Mouse (Mus musculus): ENCODE measurements around the gene Il1a. TPM values are rescaled to one million over a fixed set of nuclear protein-coding genes. Genes with fewer than 3 reads are reported as not detected.

Gene Il1a
- 0.24 TPM in 1 of 2 replicates, not detected in the other for polyA plus RNA-seq (2016; fragmentation: Nextera tagmentation; extraction: Ambion mirVana)

DNA sequence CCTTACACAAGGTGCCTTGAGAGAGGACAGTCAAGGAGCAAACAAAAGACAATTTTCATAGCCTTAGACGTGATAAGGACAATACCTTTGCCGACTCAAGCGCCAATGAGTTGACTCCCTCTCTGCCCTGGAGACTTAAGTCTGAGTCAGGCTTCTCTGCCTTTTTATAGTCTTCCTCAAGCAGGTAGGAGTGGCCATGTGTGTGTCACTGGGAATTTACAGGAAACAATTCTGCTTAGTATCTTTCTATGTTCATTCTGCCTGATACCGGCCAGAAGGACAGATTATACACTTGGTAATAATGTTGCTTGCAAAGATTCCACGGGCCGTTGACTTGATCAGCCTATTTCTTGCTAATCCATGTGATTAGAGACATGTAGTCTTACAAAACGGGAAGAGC is at the start of gene Il1a:
Gene Il1a (minus strand): TSS at position 137 of the 400 bp plus-strand sequence.
- no peak within 1 kb of the TSS for H3K27ac ChIP-seq
- no peaks in the 10 kb centered on the region for H3K9me3 ChIP-seq
- no peaks in the 10 kb centered on the region for H3K4me1 ChIP-seq
- H3K4me3 ChIP-seq: no peak within 1 kb of the TSS
- no peaks in the 10 kb centered on the region for H3K36me3 ChIP-seq
- WGBS: 70% methylated on average over 7 of the region's 7 CpGs
- DNase-seq (ENCODE audit: low spot score): no peak
- no peaks in the 10 kb centered on the region for H3K27me3 ChIP-seq (ENCODE audit: insufficient read depth, poor library complexity, severe bottlenecking)

GRCm38 (mm10) chr2:129338138-129338621 is 28.4 kb upstream of the Il1a start:
- no peaks in the 10 kb centered on the region for H3K9me3 ChIP-seq
- 63% methylated on average over 6 of the region's 6 CpGs for WGBS
- H3K4me1 ChIP-seq: no peaks in the 10 kb centered on the region
- H3K4me3 ChIP-seq: no peak overlapping the region
- no peak for DNase-seq (ENCODE audit: low spot score)
- H3K27me3 ChIP-seq (ENCODE audit: insufficient read depth, poor library complexity, severe bottlenecking): no peaks in the 10 kb centered on the region
- no peaks in the 10 kb centered on the region for H3K36me3 ChIP-seq
- no peak overlapping the region for H3K27ac ChIP-seq

- H3K27me3 ChIP-seq (ENCODE audit: insufficient read depth, poor library complexity, severe bottlenecking): no peaks in the 10 kb centered on the region
- DNase-seq (ENCODE audit: low spot score): peak; percentile 67
- H3K27ac ChIP-seq: no peak overlapping the region
- 62% methylated on average over 4 of the region's 4 CpGs for WGBS
- H3K4me1 ChIP-seq: no peaks in the 10 kb centered on the region
- no peaks in the 10 kb centered on the region for H3K36me3 ChIP-seq
- H3K9me3 ChIP-seq: no peaks in the 10 kb centered on the region
- H3K4me3 ChIP-seq: no peak overlapping the region
Measured at GRCm38 (mm10) chr2:129333471-129333870, 23.7 kb upstream of the Il1a start.

DNA sequence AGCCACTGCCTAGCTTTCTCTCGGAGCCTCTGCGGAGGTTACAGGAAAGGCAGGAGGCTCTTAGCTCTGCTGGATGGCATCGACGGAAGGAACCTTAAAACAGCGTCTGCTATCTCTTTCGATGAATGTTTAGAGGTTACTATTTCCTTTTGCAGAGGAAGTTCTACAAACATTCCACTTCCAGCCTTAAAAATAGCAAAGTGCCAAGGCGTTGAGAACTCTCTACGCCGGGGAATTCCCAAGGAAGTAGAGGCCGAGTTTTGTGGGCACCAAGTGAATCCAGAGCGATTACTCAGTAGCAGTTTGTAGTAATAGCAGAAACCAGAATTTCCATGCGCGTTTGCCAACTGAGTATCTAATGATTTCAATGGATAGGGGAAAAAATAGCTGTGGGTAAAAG is 20.8 kb upstream of the Il1a start:
- DNase-seq (ENCODE audit: low spot score): no peak
- H3K27ac ChIP-seq: 0 out of 2 replicates have a peak overlapping the region, but pooled peaks have one; percentile 16
- H3K4me1 ChIP-seq: no peaks in the 10 kb centered on the region
- no peak overlapping the region for H3K4me3 ChIP-seq
- H3K9me3 ChIP-seq: no peaks in the 10 kb centered on the region
- no peaks in the 10 kb centered on the region for H3K27me3 ChIP-seq (ENCODE audit: insufficient read depth, poor library complexity, severe bottlenecking)
- whole genome bisulfite sequencing: 63% methylated on average over 13 of the region's 13 CpGs
- H3K36me3 ChIP-seq: no peaks in the 10 kb centered on the region

DNA sequence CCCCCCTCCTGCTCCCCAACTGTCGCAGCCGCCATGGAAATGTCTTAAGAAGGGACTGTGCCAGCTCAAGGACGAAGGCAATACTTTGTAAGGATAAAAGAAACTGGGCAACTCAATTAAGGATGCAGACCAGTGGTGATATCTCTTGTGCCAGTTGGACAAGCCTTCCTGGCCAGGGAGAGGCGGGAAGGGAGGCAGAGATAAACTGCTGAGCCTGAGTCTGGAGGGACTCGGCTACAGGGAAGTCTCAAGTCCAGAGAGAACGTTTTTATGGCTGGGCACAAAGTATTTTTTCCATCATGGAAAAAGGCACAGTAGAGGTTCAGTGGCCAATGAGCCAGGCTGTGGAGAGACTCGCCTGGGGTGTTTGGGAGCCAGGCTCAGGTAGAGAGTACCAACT is 20.3 kb upstream of the Il1a start:
- no peak for DNase-seq (ENCODE audit: low spot score)
- Histone ChIP-seq H3K27me3 (ENCODE audit: insufficient read depth, poor library complexity, severe bottlenecking) (no peaks in the 10 kb centered on the region), H3K9me3 (no peaks in the 10 kb centered on the region), H3K4me1 (no peaks in the 10 kb centered on the region), H3K4me3 (no peak overlapping the region), H3K27ac (0 out of 2 replicates have a peak overlapping the region, but pooled peaks have one; percentile 16), H3K36me3 (no peaks in the 10 kb centered on the region)
- 38% methylated on average over 7 of the region's 7 CpGs for WGBS

GRCm38 (mm10) chr2:129328238-129328637 is 18.5 kb upstream of the Il1a start:
- Histone ChIP-seq H3K4me1 (no peaks in the 10 kb centered on the region), H3K9me3 (no peaks in the 10 kb centered on the region), H3K36me3 (no peaks in the 10 kb centered on the region), H3K4me3 (no peak overlapping the region), H3K27ac (no peak overlapping the region), H3K27me3 (ENCODE audit: insufficient read depth, poor library complexity, severe bottlenecking) (no peaks in the 10 kb centered on the region)
- no peak for DNase-seq (ENCODE audit: low spot score)
- 79% methylated on average over 4 of the region's 4 CpGs for WGBS

GRCm38 (mm10) chr2:129324216-129324615 is 14.4 kb upstream of the Il1a start:
- Histone ChIP-seq H3K9me3 (no peaks in the 10 kb centered on the region), H3K4me1 (no peaks in the 10 kb centered on the region), H3K4me3 (no peak overlapping the region), H3K27me3 (ENCODE audit: insufficient read depth, poor library complexity, severe bottlenecking) (no peaks in the 10 kb centered on the region), H3K27ac (no peak overlapping the region), H3K36me3 (no peaks in the 10 kb centered on the region)
- 76% methylated on average over 3 of the region's 3 CpGs for WGBS
- no peak for DNase-seq (ENCODE audit: low spot score)

DNA sequence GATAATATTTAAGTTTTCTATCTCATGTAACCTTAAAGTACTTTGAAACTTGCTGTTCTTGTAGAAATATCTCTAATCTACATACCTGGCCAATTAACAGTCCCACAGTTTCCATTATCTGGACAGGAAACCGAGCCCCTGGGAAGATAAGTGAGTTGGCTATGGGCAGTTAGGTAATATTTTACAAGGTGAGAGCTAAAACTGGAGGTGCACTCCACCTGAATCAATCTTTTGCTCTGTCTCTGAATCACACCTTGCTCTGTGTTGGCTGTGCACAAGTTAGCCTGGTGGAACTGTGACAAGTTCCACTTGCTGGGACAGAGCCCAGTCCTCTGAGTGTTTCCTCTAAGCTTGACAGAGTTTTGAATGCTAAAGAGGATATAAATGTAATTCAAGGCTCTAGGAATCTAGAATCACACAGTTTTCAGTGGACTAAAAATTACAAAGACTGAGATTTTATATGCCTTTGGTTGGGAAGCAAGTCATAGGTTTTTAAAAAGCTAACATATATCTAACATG is 12.4 kb upstream of the Il1a start:
- no peaks in the 10 kb centered on the region for H3K36me3 ChIP-seq
- H3K4me1 ChIP-seq: no peaks in the 10 kb centered on the region
- no peaks in the 10 kb centered on the region for H3K9me3 ChIP-seq
- WGBS: 66% methylated on average over 1 of the region's 1 CpGs
- DNase-seq (ENCODE audit: low spot score): no peak
- no peak overlapping the region for H3K4me3 ChIP-seq
- no peaks in the 10 kb centered on the region for H3K27me3 ChIP-seq (ENCODE audit: insufficient read depth, poor library complexity, severe bottlenecking)
- H3K27ac ChIP-seq: no peak overlapping the region

DNA sequence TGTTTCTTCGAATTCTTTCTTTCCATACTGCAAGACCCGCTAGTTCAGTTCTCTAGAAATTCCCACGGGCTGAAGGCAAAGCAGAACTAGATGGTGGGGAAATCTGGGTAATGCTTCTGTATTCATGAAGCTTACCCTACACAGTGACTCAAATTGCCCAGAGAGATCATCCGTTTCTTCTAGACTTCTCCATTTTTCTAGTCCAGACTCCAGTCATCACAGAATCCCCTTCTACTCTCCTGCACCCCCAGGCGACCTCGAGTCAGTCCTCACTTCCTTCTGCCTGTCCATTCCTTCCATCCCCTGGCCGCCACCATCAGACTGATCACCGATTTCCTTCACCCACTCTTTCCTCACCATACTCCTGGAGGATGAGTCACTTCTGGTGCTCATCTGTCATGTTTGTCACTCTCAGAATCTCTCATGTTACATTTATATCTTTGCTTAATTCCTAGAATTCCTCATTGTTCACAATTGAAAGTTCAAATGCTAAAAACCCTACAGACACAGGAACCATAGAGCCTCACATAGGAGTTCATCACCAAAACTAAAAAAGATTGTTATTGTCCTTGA is 10.3 kb upstream of the Il1a start:
- WGBS: 68% methylated on average over 8 of the region's 8 CpGs
- H3K36me3 ChIP-seq: no peaks in the 10 kb centered on the region
- DNase-seq (ENCODE audit: low spot score): no peak
- H3K4me1 ChIP-seq: no peaks in the 10 kb centered on the region
- no peaks in the 10 kb centered on the region for H3K27me3 ChIP-seq (ENCODE audit: insufficient read depth, poor library complexity, severe bottlenecking)
- no peaks in the 10 kb centered on the region for H3K9me3 ChIP-seq
- no peak overlapping the region for H3K27ac ChIP-seq
- H3K4me3 ChIP-seq: no peak overlapping the region

GRCm38 (mm10) chr2:129315831-129316230 is 6.1 kb upstream of the Il1a start:
- no peaks in the 10 kb centered on the region for H3K4me1 ChIP-seq
- DNase-seq (ENCODE audit: low spot score): no peak
- no peaks in the 10 kb centered on the region for H3K9me3 ChIP-seq
- no peaks in the 10 kb centered on the region for H3K36me3 ChIP-seq
- no peak overlapping the region for H3K27ac ChIP-seq
- WGBS: 72% methylated on average over 4 of the region's 4 CpGs
- H3K4me3 ChIP-seq: no peak overlapping the region
- no peaks in the 10 kb centered on the region for H3K27me3 ChIP-seq (ENCODE audit: insufficient read depth, poor library complexity, severe bottlenecking)

DNA sequence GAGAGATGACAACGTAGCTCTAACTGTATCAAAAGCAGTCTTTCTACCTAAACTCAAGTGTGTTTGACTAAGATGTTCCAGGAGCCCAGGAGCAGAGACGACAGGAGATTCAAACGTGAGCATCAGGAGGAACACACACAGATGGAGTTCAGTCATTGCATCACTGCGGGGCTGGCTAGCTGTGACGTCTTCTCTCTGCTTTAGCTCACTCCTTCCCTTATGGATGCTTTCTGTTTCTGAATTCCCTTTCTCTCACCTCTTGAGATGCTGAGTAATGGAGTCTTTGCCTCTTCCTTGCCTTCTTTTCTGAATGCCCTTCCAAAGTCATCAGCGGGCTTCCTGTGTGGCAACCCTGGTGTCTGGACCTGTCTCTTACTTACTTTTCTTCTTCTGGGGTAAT is 5.1 kb upstream of the Il1a start:
- Histone ChIP-seq H3K36me3 (no peaks in the 10 kb centered on the region), H3K9me3 (no peaks in the 10 kb centered on the region), H3K27ac (no peak overlapping the region), H3K27me3 (ENCODE audit: insufficient read depth, poor library complexity, severe bottlenecking) (no peaks in the 10 kb centered on the region), H3K4me3 (no peak overlapping the region), H3K4me1 (no peaks in the 10 kb centered on the region)
- no peak for DNase-seq (ENCODE audit: low spot score)
- 76% methylated on average over 6 of the region's 6 CpGs for whole genome bisulfite sequencing

DNA sequence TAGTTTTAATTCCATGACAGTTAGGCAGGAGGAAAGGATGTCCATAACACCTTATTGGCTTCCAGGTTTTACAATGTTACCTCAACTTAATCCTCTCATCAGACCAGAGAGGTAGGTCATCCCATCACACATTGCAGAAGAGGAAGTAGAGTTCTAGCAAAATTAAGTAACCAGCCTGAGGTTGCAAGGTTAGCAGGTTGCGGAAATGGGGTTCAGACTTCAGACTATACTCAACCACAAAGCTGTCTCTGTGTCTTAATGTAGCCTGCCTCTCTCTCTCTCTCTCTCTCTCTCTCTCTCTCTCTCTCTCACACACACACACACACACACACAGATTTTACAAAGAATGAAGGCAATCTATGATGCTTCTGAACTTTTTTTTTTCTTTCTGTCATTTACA is 4.2 kb upstream of the Il1a start:
- no peak overlapping the region for H3K27ac ChIP-seq
- 86% methylated on average over 1 of the region's 1 CpGs for WGBS
- no peaks in the 10 kb centered on the region for H3K36me3 ChIP-seq
- DNase-seq (ENCODE audit: low spot score): no peak
- H3K9me3 ChIP-seq: no peaks in the 10 kb centered on the region
- H3K4me1 ChIP-seq: no peaks in the 10 kb centered on the region
- no peak overlapping the region for H3K4me3 ChIP-seq
- H3K27me3 ChIP-seq (ENCODE audit: insufficient read depth, poor library complexity, severe bottlenecking): no peaks in the 10 kb centered on the region

DNA sequence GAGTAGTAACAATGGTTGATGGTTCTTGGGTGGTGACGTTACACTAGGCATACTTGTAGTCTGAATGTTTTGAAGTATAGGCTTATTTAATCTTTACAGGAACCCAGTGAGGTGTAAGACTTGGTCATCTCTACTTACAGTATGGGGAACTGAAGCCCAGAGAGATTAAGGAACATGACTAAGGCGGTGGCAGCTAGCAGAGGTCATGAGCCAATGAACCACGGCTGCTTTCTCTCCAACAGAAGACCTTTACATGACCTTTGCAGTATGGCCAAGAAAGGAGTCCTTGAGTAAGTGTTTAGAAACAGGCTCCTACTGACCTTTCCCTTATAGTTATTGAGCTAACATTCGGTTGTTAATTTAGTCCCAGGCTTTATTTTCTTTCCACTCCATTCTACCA is 3.8 kb downstream of the Il1a start:
- Histone ChIP-seq H3K27me3 (ENCODE audit: insufficient read depth, poor library complexity, severe bottlenecking) (no peaks in the 10 kb centered on the region), H3K9me3 (no peaks in the 10 kb centered on the region), H3K36me3 (no peaks in the 10 kb centered on the region), H3K4me1 (no peaks in the 10 kb centered on the region), H3K27ac (no peak overlapping the region), H3K4me3 (no peak overlapping the region)
- WGBS: 75% methylated on average over 4 of the region's 4 CpGs
- DNase-seq (ENCODE audit: low spot score): no peak

- Histone ChIP-seq H3K27ac (peak overlapping the region; percentile 95), H3K9me3 (no peaks in the 10 kb centered on the region), H3K4me1 (peaks cover 19% of the 10 kb centered on the region), H3K36me3 (peaks cover 12% of the 10 kb centered on the region), H3K27me3 (ENCODE audit: insufficient read depth, poor library complexity, severe bottlenecking) (peaks cover 4% of the 10 kb centered on the region; the same call in 1 of the 2 replicates), H3K4me3 (peak overlapping the region; percentile 92)
- 3% methylated on average over 10 of the region's 10 CpGs for WGBS
- DNase-seq (ENCODE audit: low spot score): no peak
Measured at GRCm38 (mm10) chr2:129297589-129297982, 12.2 kb downstream of the Il1a start.
